Mouse (Mus musculus): Measurements from ENCODE around the gene Tdp2.

DNA sequence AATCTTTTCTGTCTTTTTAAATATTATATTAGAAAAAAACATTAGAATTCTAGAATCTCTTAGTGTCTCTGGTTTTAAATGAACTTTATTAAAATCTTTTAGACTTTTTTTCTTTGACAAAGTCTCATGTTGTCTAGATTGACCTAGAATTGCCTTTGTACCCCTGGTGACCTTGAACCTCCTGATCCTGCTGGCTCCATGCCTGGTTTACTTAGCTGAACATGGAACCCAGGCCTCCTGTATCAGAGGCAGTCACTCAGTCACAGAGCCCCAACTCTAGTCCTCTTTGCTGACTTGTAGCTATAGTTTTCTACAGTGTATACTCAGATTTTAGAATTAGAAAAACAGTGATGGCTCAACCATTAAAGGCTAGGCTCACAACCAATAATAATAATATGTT lies 25.4 kb upstream of the Tdp2 start:
- TF ChIP-seq POLR2A (IDR thresholded peaks at IDR 0.05; ENCODE audit: low read depth, low read length) (no peak), CTCF (IDR thresholded peaks at IDR 0.05; ENCODE audit: extremely low read depth, insufficient read depth, insufficient read length, insufficient replicate concordance) (no peak)
